Mouse (Mus musculus) myocyte (in vitro differentiated cells): ENCODE data around the gene Pip4p1.

Source experiments
- CEBPB ChIP-seq: IDR thresholded peaks from 2 replicates; pipeline ENCODE4 v1.6.1; 2011; ENCODE audit warnings: mild to moderate bottlenecking, moderate library complexity; ENCODE audit not compliant: poor library complexity, insufficient read depth, severe bottlenecking
- MAX ChIP-seq: IDR thresholded peaks from one replicate; pipeline ENCODE4 v1.6.1; 2011; ENCODE audit warnings: low read depth, mild to moderate bottlenecking, control low read depth
- POLR2A ChIP-seq: IDR thresholded peaks from one replicate; pipeline ENCODE4 v1.6.1; 2011; ENCODE audit warnings: low read depth, mild to moderate bottlenecking, control low read depth, moderate library complexity; ENCODE audit not compliant: insufficient read length

- no peak for TF ChIP-seq CEBPB
- no peak for TF ChIP-seq MAX
- TF ChIP-seq POLR2A, result no peak
These were observed 901 bp upstream of the Pip4p1 start for GRCm38 (mm10) chr14:50931493-50932020.
